Mouse (Mus musculus): ENCODE data around the gene Gm37240. TPM values are rescaled to one million over a fixed set of nuclear protein-coding genes. Genes with fewer than 3 reads are reported as not detected.
A peak's percentile ranks its signal among the peaks of the same experiment; 100 is the strongest.
"Not testable (repeated sequence)": the region's sequence is repeated elsewhere in the genome, so short reads cannot be mapped to it uniquely, and the experiment has no call there.

Gene Gm37240
- polyA plus RNA-seq, 1 experiment from 2014 or later = 11.4 TPM

GRCm38 (mm10) chr3:84883817-84884483, 1003.4 kb downstream of the Gm37240 start:
- 28% methylated on average over 11 of the region's 11 CpGs for WGBS
- ATAC-seq (ENCODE audit: insufficient read depth, low FRiP score) = peak; percentile 50; the same call in 1 of the 2 replicates

GRCm38 (mm10) chr3:84876211-84876610, 1011.1 kb downstream of the Gm37240 start:
- H3K9me3 ChIP-seq (replicated peaks; ENCODE audit: control insufficient read depth, low read length) = no peaks in the 10 kb centered on the region
- no peaks in the 10 kb centered on the region for H3K27me3 ChIP-seq (ENCODE audit: control insufficient read depth, insufficient read depth, low read length)
- WGBS = 51% methylated on average over 4 of the region's 4 CpGs
- ATAC-seq (ENCODE audit: insufficient read depth, low FRiP score) = peak; percentile 58; the same call in 1 of the 2 replicates
- H3K36me3 ChIP-seq (ENCODE audit: control insufficient read depth, insufficient read depth, low read length) = no peaks in the 10 kb centered on the region
- no peak overlapping the region for H3K4me2 ChIP-seq (ENCODE audit: low read depth, low read length)
- no peak overlapping the region; the same call in 1 of the 2 replicates for H3K27ac ChIP-seq (ENCODE audit: low read length)
- peaks cover 10% of the 10 kb centered on the region; the same call in 1 of the 2 replicates for H3K4me1 ChIP-seq (ENCODE audit: control insufficient read depth, insufficient read depth, low read length)
- H3K9ac ChIP-seq (ENCODE audit: low read length) = no peak overlapping the region
- H3K4me3 ChIP-seq (replicated peaks; ENCODE audit: low read length) = no peak overlapping the region

More at GRCm38 (mm10) chr3:84883817-84884483, 1003.4 kb downstream of the Gm37240 start:
- Histone ChIP-seq H3K36me3 (ENCODE audit: control insufficient read depth, insufficient read depth, low read length) (no peaks in the 10 kb centered on the region), H3K4me3 (replicated peaks; ENCODE audit: low read length) (no peak overlapping the region), H3K27me3 (ENCODE audit: control insufficient read depth, insufficient read depth, low read length) (no peaks in the 10 kb centered on the region), H3K27ac (ENCODE audit: low read length) (no peak overlapping the region), H3K9me3 (replicated peaks; ENCODE audit: control insufficient read depth, low read length) (no peaks in the 10 kb centered on the region), H3K9ac (ENCODE audit: low read length) (no peak overlapping the region), H3K4me1 (ENCODE audit: control insufficient read depth, insufficient read depth, low read length) (peaks cover 6% of the 10 kb centered on the region; the same call in 1 of the 2 replicates), H3K4me2 (ENCODE audit: low read depth, low read length) (no peak overlapping the region; the same call in 1 of the 2 replicates)

- no peaks in the 10 kb centered on the region for H3K36me3 ChIP-seq (ENCODE audit: control insufficient read depth, insufficient read depth, low read length)
- peak overlapping the region; percentile 22; the same call in 1 of the 2 replicates for H3K4me2 ChIP-seq (ENCODE audit: low read depth, low read length)
- no peak overlapping the region for H3K4me3 ChIP-seq (replicated peaks; ENCODE audit: low read length)
- H3K9me3 ChIP-seq (replicated peaks; ENCODE audit: control insufficient read depth, low read length) = no peaks in the 10 kb centered on the region
- peak overlapping the region; percentile 29; the same call in 1 of the 2 replicates for H3K27ac ChIP-seq (ENCODE audit: low read length)
- ATAC-seq (ENCODE audit: insufficient read depth, low FRiP score) = peak; percentile 74
- peaks cover 10% of the 10 kb centered on the region; the same call in 1 of the 2 replicates for H3K4me1 ChIP-seq (ENCODE audit: control insufficient read depth, insufficient read depth, low read length)
- H3K27me3 ChIP-seq (ENCODE audit: control insufficient read depth, insufficient read depth, low read length) = no peaks in the 10 kb centered on the region
- H3K9ac ChIP-seq (ENCODE audit: low read length) = peak overlapping the region; percentile 14; the same call in 1 of the 2 replicates
- 33% methylated on average over 9 of the region's 9 CpGs for WGBS
These were observed 1012.0 kb downstream of the Gm37240 start for GRCm38 (mm10) chr3:84875306-84875705.

GRCm38 (mm10) chr3:84870126-84870525, 1017.2 kb downstream of the Gm37240 start:
- no peak for ATAC-seq (ENCODE audit: insufficient read depth, low FRiP score)
- Histone ChIP-seq H3K9ac (ENCODE audit: low read length) (no peak overlapping the region), H3K27ac (ENCODE audit: low read length) (no peak overlapping the region), H3K36me3 (ENCODE audit: control insufficient read depth, insufficient read depth, low read length) (no peaks in the 10 kb centered on the region), H3K4me2 (ENCODE audit: low read depth, low read length) (no peak overlapping the region), H3K9me3 (replicated peaks; ENCODE audit: control insufficient read depth, low read length) (no peaks in the 10 kb centered on the region), H3K4me1 (ENCODE audit: control insufficient read depth, insufficient read depth, low read length) (peaks cover 15% of the 10 kb centered on the region), H3K27me3 (ENCODE audit: control insufficient read depth, insufficient read depth, low read length) (no peaks in the 10 kb centered on the region), H3K4me3 (replicated peaks; ENCODE audit: low read length) (no peak overlapping the region)

GRCm38 (mm10) chr3:84867991-84868390, 1019.3 kb downstream of the Gm37240 start:
- Histone ChIP-seq H3K9me3 (replicated peaks; ENCODE audit: control insufficient read depth, low read length) (no peaks in the 10 kb centered on the region), H3K27me3 (ENCODE audit: control insufficient read depth, insufficient read depth, low read length) (no peaks in the 10 kb centered on the region), H3K27ac (ENCODE audit: low read length) (no peak overlapping the region), H3K9ac (ENCODE audit: low read length) (no peak overlapping the region), H3K36me3 (ENCODE audit: control insufficient read depth, insufficient read depth, low read length) (no peaks in the 10 kb centered on the region), H3K4me3 (replicated peaks; ENCODE audit: low read length) (no peak overlapping the region), H3K4me1 (ENCODE audit: control insufficient read depth, insufficient read depth, low read length) (peaks cover 11% of the 10 kb centered on the region), H3K4me2 (ENCODE audit: low read depth, low read length) (no peak overlapping the region)
- 48% methylated on average over 1 of the region's 1 CpGs for WGBS
- no peak for ATAC-seq (ENCODE audit: insufficient read depth, low FRiP score)

- Histone ChIP-seq H3K36me3 (ENCODE audit: control insufficient read depth, insufficient read depth, low read length) (no peaks in the 10 kb centered on the region), H3K4me1 (ENCODE audit: control insufficient read depth, insufficient read depth, low read length) (peaks cover 11% of the 10 kb centered on the region), H3K9me3 (replicated peaks; ENCODE audit: control insufficient read depth, low read length) (no peaks in the 10 kb centered on the region), H3K27me3 (ENCODE audit: control insufficient read depth, insufficient read depth, low read length) (no peaks in the 10 kb centered on the region), H3K4me2 (ENCODE audit: low read depth, low read length) (no peak overlapping the region), H3K4me3 (replicated peaks; ENCODE audit: low read length) (no peak overlapping the region), H3K9ac (ENCODE audit: low read length) (no peak overlapping the region), H3K27ac (ENCODE audit: low read length) (no peak overlapping the region)
- peak; percentile 29; the same call in 1 of the 2 replicates for ATAC-seq (ENCODE audit: insufficient read depth, low FRiP score)
- 43% methylated on average over 1 of the region's 1 CpGs for WGBS
These were observed 1019.8 kb downstream of the Gm37240 start for GRCm38 (mm10) chr3:84867434-84867975.

- Histone ChIP-seq H3K4me2 (ENCODE audit: low read depth, low read length) (no peak overlapping the region), H3K4me1 (ENCODE audit: control insufficient read depth, insufficient read depth, low read length) (peaks cover 11% of the 10 kb centered on the region), H3K4me3 (replicated peaks; ENCODE audit: low read length) (no peak overlapping the region), H3K27me3 (ENCODE audit: control insufficient read depth, insufficient read depth, low read length) (no peaks in the 10 kb centered on the region), H3K9me3 (replicated peaks; ENCODE audit: control insufficient read depth, low read length) (no peaks in the 10 kb centered on the region), H3K9ac (ENCODE audit: low read length) (no peak overlapping the region), H3K27ac (ENCODE audit: low read length) (0 out of 2 replicates have a peak overlapping the region, but pooled peaks have one; percentile 30), H3K36me3 (ENCODE audit: control insufficient read depth, insufficient read depth, low read length) (no peaks in the 10 kb centered on the region)
- 35% methylated on average over 4 of the region's 4 CpGs for WGBS
- 0 out of 2 replicates have a peak, but pooled peaks have one; percentile 3 for ATAC-seq (ENCODE audit: insufficient read depth, low FRiP score)
These were observed 1020.5 kb downstream of the Gm37240 start for GRCm38 (mm10) chr3:84866866-84867265.

GRCm38 (mm10) chr3:84865684-84866083, 1021.6 kb downstream of the Gm37240 start:
- no peaks in the 10 kb centered on the region for H3K36me3 ChIP-seq (ENCODE audit: control insufficient read depth, insufficient read depth, low read length)
- H3K4me1 ChIP-seq (ENCODE audit: control insufficient read depth, insufficient read depth, low read length) = peaks cover 11% of the 10 kb centered on the region
- no peak overlapping the region for H3K9ac ChIP-seq (ENCODE audit: low read length)
- ATAC-seq (ENCODE audit: insufficient read depth, low FRiP score) = no peak
- H3K4me2 ChIP-seq (ENCODE audit: low read depth, low read length) = no peak overlapping the region
- no peaks in the 10 kb centered on the region for H3K27me3 ChIP-seq (ENCODE audit: control insufficient read depth, insufficient read depth, low read length)
- H3K9me3 ChIP-seq (replicated peaks; ENCODE audit: control insufficient read depth, low read length) = no peaks in the 10 kb centered on the region
- 53% methylated on average over 3 of the region's 3 CpGs for WGBS
- H3K27ac ChIP-seq (ENCODE audit: low read length) = no peak overlapping the region
- no peak overlapping the region for H3K4me3 ChIP-seq (replicated peaks; ENCODE audit: low read length)

- H3K4me2 ChIP-seq (ENCODE audit: low read depth, low read length); H3K4me3 ChIP-seq (replicated peaks; ENCODE audit: low read length); H3K4me1 ChIP-seq (ENCODE audit: control insufficient read depth, insufficient read depth, low read length); H3K9me3 ChIP-seq (replicated peaks; ENCODE audit: control insufficient read depth, low read length); H3K9ac ChIP-seq (ENCODE audit: low read length); ATAC-seq (ENCODE audit: insufficient read depth, low FRiP score); H3K27me3 ChIP-seq (ENCODE audit: control insufficient read depth, insufficient read depth, low read length); H3K36me3 ChIP-seq (ENCODE audit: control insufficient read depth, insufficient read depth, low read length); H3K27ac ChIP-seq (ENCODE audit: low read length): not testable (repeated sequence)
- 89% methylated on average over 3 of the region's 3 CpGs for WGBS
These were observed 1025.5 kb downstream of the Gm37240 start for GRCm38 (mm10) chr3:84861817-84862216.
